Mouse (Mus musculus) bone marrow, adult 2 months (tissue): ENCODE data around the gene P3h2. TPM values are rescaled to one million over a fixed set of nuclear protein-coding genes. Genes with fewer than 3 reads are reported as not detected.

ENCODE experiments used
- H3K27ac ChIP-seq: fragments of 200-500 bp; 2 replicates; pipeline ENCODE4 v1.5.1; 2012; ENCODE audit warnings: low read depth, mild to moderate bottlenecking, control low read depth, inconsistent platforms, low read length; ENCODE audit not compliant: control insufficient read depth, poor library complexity, insufficient read depth
- H3K4me1 ChIP-seq: fragments of 200-500 bp; 2 replicates; pipeline ENCODE4 v1.6.1; 2011; ENCODE audit warnings: low read length; ENCODE audit not compliant: control insufficient read depth, insufficient read depth
- H3K4me3 ChIP-seq: fragments of 200-500 bp; replicated peaks from 2 replicates; pipeline ENCODE3; 2011; ENCODE audit warnings: mild to moderate bottlenecking, low read depth, low read length, control low read depth; ENCODE audit not compliant: control insufficient read depth
- CTCF ChIP-seq: fragments of 200-500 bp; IDR thresholded peaks from 2 replicates; pipeline ENCODE4 v1.5.1; 2011; ENCODE audit warnings: low read length, control low read depth; ENCODE audit not compliant: control insufficient read depth, insufficient read depth
- POLR2A ChIP-seq: fragments of 200-500 bp; IDR thresholded peaks from 2 replicates; pipeline ENCODE4 v1.6.1; 2011; ENCODE audit warnings: low read depth, mild to moderate bottlenecking, control low read depth, low read length, borderline replicate concordance; ENCODE audit not compliant: control insufficient read depth
- WGBS: fragments of 180-500 bp; shearing (Covaris S2); methylation state at CpG from one replicate; pipeline ENCODE4 v1.1.7; 2018; 5-methylcytosine and 5-hydroxymethylcytosine counted together
- polyA plus RNA-seq: library from polyadenylated mRNA; stranded (reverse); fragments of >200 nt; gene quantifications from 2 replicates; pipeline ENCODE4 v1.2.4, GENCODE M21; 2011; ENCODE audit warnings: low replicate concordance; ENCODE audit not compliant: missing spikeins, insufficient read depth, insufficient read length

The P3h2 gene
- polyA plus RNA-seq: 1.8 and 2.0 TPM in 2 replicates

DNA sequence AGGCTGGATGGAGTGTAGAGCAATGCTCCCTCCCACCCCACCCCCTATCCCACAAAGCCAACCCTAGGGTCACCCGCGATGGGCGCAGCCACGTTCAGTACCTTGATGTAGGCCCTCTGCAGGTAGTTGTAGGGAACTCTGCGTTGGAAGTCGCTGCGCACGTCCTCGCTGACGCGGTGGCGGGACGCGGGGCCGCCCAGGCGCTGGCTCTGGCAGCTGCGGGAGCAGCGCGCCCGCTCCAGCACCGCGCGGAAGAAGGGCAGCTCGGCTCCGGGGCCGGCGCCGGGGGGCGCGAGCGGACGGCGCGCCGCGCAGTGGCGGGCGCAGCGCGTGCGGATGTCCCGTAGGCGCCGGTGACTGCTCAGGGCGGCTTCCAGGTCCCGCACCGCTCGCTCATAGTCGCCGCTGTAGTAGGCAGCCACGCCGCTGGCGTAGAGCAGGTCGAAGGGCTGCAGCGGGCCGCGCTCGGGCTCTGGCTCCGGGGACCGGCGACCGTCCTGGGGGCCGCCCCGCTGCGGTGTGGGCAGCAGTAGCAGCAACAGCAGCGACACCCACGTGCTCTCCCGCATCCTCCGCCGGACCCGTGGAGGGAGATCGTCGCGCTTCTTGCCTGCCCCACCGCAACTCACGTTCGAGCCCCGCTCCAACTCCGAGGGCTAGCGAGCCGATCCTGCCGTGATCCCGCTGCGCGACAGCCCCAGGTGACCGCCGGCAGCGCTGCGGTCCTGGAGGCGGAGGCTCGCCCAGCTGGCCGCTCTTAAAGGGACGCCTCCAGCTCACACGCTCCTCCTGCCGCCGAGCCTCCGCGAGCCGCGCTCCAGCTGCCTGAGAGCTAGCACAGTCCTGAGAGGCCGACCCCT lies at the start of gene P3h2:
Gene P3h2 (minus strand): TSS at position 670 of the 860 bp plus-strand sequence.
- no peaks in the 10 kb centered on the region for H3K4me1 ChIP-seq
- TF ChIP-seq CTCF: no peak
- no peak for TF ChIP-seq POLR2A
- no peak within 1 kb of the TSS; the same call in 1 of the 2 replicates for H3K27ac ChIP-seq
- H3K4me3 ChIP-seq: peak within 1 kb of the TSS; percentile 34
- WGBS: 1% methylated on average over 100 of the region's 101 CpGs

- H3K4me1 ChIP-seq: no peaks in the 10 kb centered on the region; the same call in 1 of the 2 replicates
- no peak for TF ChIP-seq POLR2A
- no peak for TF ChIP-seq CTCF
- no peak overlapping the region for H3K4me3 ChIP-seq
- WGBS: 60% methylated on average over 2 of the region's 2 CpGs
- H3K27ac ChIP-seq: no peak overlapping the region
These were observed 46.7 kb upstream of the P3h2 start for GRCm38 (mm10) chr16:26152258-26152657.

DNA sequence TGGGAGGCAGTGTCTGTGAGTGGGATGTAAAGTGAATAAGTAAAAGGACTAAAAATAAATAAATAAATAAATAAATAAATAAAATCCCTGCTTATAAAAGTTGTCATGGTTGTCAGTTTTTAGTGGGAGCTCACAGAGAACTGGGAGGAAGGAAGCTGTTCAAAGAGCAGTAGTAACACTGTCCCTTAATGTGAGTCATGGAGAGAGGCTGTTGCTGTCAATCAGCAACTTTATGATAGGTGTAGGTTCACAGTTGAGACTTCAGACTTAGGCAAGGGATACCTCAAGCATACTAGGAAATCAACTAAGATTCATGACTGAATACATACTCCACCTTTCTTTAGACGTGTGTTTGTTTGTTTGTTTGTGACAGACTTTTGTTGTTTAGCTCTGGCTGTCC lies 45.4 kb upstream of the P3h2 start:
- 70% methylated on average over 1 of the region's 1 CpGs for WGBS
- Histone ChIP-seq H3K27ac (no peak overlapping the region), H3K4me3 (no peak overlapping the region), H3K4me1 (no peaks in the 10 kb centered on the region; the same call in 1 of the 2 replicates)
- TF ChIP-seq CTCF (no peak), POLR2A (no peak)

DNA sequence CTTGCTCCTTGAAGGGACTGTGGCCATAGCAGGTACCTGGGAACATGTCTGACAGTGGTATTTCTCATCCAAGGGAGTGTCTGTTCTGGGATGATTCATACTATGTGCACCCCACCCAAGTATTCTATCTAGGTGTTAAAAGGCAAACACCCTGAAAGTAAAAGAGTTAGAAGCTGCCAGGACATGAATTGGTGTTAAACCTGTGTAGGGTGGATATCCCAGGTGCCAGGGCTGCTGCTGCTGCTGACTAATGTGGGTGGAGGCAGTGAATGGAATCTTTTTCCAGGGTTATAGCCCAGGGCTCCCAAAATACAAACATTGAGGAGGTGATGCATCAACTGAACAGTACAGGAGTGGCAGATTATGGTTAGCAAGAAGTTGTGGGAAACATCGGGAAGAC lies 41.3 kb upstream of the P3h2 start:
- no peaks in the 10 kb centered on the region; the same call in 1 of the 2 replicates for H3K4me1 ChIP-seq
- WGBS: 72% methylated on average over 1 of the region's 1 CpGs
- TF ChIP-seq CTCF: no peak
- H3K4me3 ChIP-seq: no peak overlapping the region
- no peak overlapping the region for H3K27ac ChIP-seq

DNA sequence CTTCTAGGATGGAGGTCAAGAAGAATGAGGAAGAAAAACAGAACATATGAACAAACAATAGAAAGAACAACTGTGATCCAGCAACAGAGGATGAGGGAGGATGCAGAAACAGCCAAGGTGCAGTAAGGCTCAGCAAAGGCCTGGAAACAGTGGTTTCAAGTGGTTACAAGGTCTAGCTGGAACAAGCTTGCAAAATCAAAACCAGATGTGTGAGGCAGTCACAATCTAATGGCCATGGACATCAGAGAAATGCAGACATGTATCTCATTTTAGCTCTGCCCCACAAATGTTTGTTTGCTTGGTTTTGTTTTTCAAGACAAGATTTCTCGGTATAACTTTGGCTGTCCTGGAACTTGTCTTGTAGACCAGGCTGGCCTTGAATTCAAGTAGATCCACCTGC lies 25.5 kb upstream of the P3h2 start:
- Histone ChIP-seq H3K27ac (no peak overlapping the region), H3K4me3 (no peak overlapping the region), H3K4me1 (no peaks in the 10 kb centered on the region)
- TF ChIP-seq POLR2A: no peak
- TF ChIP-seq CTCF: no peak
- 82% methylated on average over 1 of the region's 1 CpGs for WGBS

GRCm38 (mm10) chr16:26106618-26107017 lies 1.0 kb upstream of the P3h2 start:
- H3K4me1 ChIP-seq: no peaks in the 10 kb centered on the region
- no peak for TF ChIP-seq CTCF
- no peak for TF ChIP-seq POLR2A
- no peak overlapping the region for H3K4me3 ChIP-seq
- WGBS: 54% methylated on average over 5 of the region's 5 CpGs
- H3K27ac ChIP-seq: no peak overlapping the region

GRCm38 (mm10) chr16:26106041-26106617 lies 545 bp upstream of the P3h2 start:
- whole genome bisulfite sequencing: 0% methylated on average over 5 of the region's 5 CpGs

DNA sequence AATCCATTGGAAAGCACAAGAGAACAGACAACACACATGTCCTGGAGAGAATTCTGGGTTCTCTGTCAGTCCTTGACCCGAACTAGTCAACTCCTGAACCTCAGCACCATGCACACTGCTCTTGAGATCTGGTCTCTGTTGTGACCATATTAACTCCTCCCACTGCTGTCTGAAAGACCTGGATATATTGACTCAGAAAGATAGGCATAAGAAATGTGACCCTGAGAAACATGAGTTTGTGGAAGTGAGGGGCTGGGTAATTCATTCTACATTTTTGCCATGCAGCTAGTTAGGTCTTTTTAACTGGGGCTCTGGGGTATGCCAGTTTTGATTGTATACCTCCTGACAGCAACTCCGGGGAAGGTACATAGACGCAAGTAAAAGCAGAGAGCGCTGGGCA lies 1.3 kb downstream of the P3h2 start:
- H3K27ac ChIP-seq: no peak overlapping the region
- WGBS: 39% methylated on average over 4 of the region's 4 CpGs
- H3K4me1 ChIP-seq: no peaks in the 10 kb centered on the region
- TF ChIP-seq CTCF (no peak), POLR2A (no peak)
- no peak overlapping the region for H3K4me3 ChIP-seq

More at GRCm38 (mm10) chr16:26106041-26106617, 545 bp upstream of the P3h2 start:
- H3K4me3 ChIP-seq: no peak overlapping the region
- TF ChIP-seq CTCF: no peak
- no peak for TF ChIP-seq POLR2A
- H3K4me1 ChIP-seq: no peaks in the 10 kb centered on the region
- H3K27ac ChIP-seq: no peak overlapping the region
